Mouse (Mus musculus) hindbrain, embryonic 11.5 days (tissue): ENCODE measurements at regions not wholly inside any gene's neighbourhood (a gene's known extent, or its start where the extent isn't known, plus 50 kb on each side); places are given as distances from the start of the nearest gene placed in this dataset.
A peak's percentile ranks its signal among the peaks of the same experiment; 100 is the strongest.

Experiments
- ATAC-seq: fragments of 200-750 bp; cut with Nextera tagmentation; 2 replicates; pipeline ENCODE4 v1.8.0; 2017; ENCODE audit warnings: mild to moderate bottlenecking, moderate TSS enrichment, moderate library complexity; ENCODE audit not compliant: low FRiP score
- DNase-seq: peaks from one replicate; pipeline ENCODE4 v3.0.0-alpha.2; 2015; ENCODE audit warnings: low spot score
- H3K27ac ChIP-seq: fragments of 300-500 bp; sonication (generic); 2 replicates; pipeline ENCODE4 v1.5.1; 2014; ENCODE audit warnings: mild to moderate bottlenecking, low read depth, low read length
- H3K27me3 ChIP-seq: fragments of 300-500 bp; sonication (generic); 2 replicates; pipeline ENCODE4 v1.6.1; 2014; ENCODE audit warnings: mild to moderate bottlenecking, low read length, moderate library complexity, mixed read lengths; ENCODE audit not compliant: control insufficient read depth, insufficient read depth
- H3K36me3 ChIP-seq: fragments of 300-500 bp; sonication (generic); 2 replicates; pipeline ENCODE4 v1.6.1; 2014; ENCODE audit warnings: mild to moderate bottlenecking, low read length, moderate library complexity, mixed read lengths; ENCODE audit not compliant: control insufficient read depth, insufficient read depth
- H3K4me1 ChIP-seq: fragments of 300-500 bp; sonication (generic); replicated peaks from 2 replicates; pipeline ENCODE4 v1.6.1; 2014; ENCODE audit warnings: low read length, mixed read lengths; ENCODE audit not compliant: control insufficient read depth, insufficient read depth
- H3K4me2 ChIP-seq: fragments of 300-500 bp; sonication (generic); replicated peaks from 2 replicates; pipeline ENCODE4 v1.6.1; 2014; ENCODE audit warnings: mild to moderate bottlenecking, low read depth, low read length
- H3K4me3 ChIP-seq: fragments of 300-500 bp; sonication (generic); 2 replicates; pipeline ENCODE4 v1.5.1; 2014; ENCODE audit warnings: low read depth, low read length
- H3K9ac ChIP-seq: fragments of 300-500 bp; sonication (generic); 2 replicates; pipeline ENCODE4 v1.6.1; 2014; ENCODE audit warnings: low read depth, low read length
- H3K9me3 ChIP-seq: fragments of 300-500 bp; sonication (generic); 2 replicates; pipeline ENCODE4 v1.6.1; 2016; ENCODE audit warnings: low read length; ENCODE audit not compliant: control insufficient read depth
- WGBS: fragments of 180-500 bp; shearing (Covaris S2); extraction: QIAGEN DNeasy Blood & Tissue Kit; methylation state at CpG from one replicate; pipeline ENCODE4 v1.1.7; 2014; 5-methylcytosine and 5-hydroxymethylcytosine counted together

DNA sequence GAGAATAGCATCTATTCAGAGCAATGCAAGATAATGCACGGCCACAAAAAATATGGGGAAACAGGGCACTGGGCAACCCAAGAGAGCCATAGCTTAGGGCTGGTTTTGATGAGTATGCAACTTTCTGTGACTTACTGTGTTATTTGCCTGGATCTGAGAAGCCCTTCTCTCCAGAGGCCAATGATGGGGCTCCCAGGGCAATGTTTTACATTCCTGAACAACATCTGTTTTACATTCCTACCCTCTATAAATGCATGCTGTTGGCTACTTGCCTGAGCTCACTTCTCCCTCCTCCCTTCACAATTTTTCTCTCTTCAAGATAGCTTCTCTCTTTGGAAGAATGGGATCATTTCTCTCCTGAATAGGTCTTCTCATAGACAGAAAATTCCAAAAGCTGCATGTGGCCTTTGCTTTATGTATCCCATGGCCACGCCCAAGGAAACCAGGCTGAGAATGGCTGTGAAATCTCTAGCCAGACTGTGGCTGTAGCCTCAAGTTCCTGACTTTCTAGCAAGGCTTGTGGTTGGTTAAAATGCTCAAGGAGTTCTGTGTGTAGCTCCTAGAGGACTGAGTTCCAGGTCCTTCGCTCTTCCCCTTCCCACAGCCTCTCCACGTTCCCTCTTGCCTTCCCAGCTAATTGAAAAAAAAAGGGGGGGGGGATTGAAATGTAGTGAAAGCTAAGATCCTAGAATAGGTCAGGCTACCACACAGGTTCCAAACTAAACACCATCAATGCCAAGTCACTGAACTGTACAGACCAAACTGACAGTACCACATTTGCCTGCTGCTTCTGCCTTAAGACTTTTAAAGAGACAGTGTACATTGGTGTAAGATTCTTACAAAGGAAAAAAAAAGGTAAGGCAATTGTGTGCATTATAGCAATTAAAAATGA lies 312.7 kb upstream of the Auts2 start:
- Histone ChIP-seq H3K4me3 (no peak overlapping the region), H3K4me2 (no peak overlapping the region), H3K27ac (no peak overlapping the region), H3K27me3 (no peaks in the 10 kb centered on the region), H3K36me3 (no peaks in the 10 kb centered on the region), H3K4me1 (no peaks in the 10 kb centered on the region), H3K9me3 (no peaks in the 10 kb centered on the region), H3K9ac (no peak overlapping the region)
- DNase-seq (peak; percentile 9), ATAC-seq (no peak)
- 66% methylated on average over 4 of the region's 4 CpGs for WGBS

DNA sequence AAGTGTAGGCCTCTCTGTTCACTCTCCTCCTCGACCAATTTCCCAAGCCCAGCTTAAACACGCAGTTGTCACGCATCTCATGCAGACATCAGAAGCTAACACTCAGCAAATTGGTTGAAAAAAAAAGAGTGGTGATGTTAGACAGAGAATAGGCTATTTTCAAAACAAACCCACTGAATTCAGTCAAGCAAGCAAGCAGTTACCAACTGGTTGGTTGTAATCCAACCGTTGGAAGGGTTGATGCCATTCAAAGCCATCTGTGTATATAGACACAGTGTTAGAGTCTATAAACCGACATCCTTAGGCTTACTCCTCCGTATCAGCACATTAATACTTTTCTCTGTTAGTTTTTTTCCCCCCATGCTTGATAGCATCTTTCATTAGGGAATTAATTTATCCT lies 307.6 kb upstream of the Auts2 start:
- WGBS: 91% methylated on average over 6 of the region's 6 CpGs

DNA sequence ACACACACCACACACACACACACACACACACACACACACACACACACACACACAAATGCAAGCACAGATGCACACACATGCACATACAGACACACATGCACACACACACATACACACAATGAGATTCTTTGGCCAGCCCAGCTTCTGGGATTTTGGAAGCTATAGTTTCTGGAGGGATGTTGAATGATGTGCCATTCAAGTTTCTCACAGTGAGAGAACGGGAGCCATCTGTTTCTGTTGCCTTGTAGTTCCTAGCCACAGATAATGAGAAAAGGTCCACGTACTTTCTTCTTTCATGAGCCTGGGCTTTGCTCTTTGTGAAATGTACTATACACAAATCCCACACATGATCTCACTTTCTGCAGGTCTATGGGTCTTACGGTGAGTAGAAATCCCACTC lies 304.9 kb upstream of the Auts2 start:
- no peak overlapping the region for H3K27ac ChIP-seq
- ATAC-seq (no peak), DNase-seq (no peak)
- H3K9ac ChIP-seq: no peak overlapping the region
- H3K36me3 ChIP-seq: no peaks in the 10 kb centered on the region
- H3K27me3 ChIP-seq: no peaks in the 10 kb centered on the region
- no peak overlapping the region for H3K4me2 ChIP-seq
- H3K4me1 ChIP-seq: no peaks in the 10 kb centered on the region
- WGBS: 84% methylated on average over 3 of the region's 3 CpGs
- H3K4me3 ChIP-seq: no peak overlapping the region
- no peaks in the 10 kb centered on the region for H3K9me3 ChIP-seq

More for the DNA sequence above, 307.6 kb upstream of the Auts2 start:
- Histone ChIP-seq H3K9ac (no peak overlapping the region), H3K4me3 (no peak overlapping the region), H3K4me1 (no peaks in the 10 kb centered on the region), H3K4me2 (no peak overlapping the region), H3K9me3 (no peaks in the 10 kb centered on the region), H3K36me3 (no peaks in the 10 kb centered on the region), H3K27ac (no peak overlapping the region), H3K27me3 (no peaks in the 10 kb centered on the region)
- no peak for ATAC-seq
- no peak for DNase-seq

DNA sequence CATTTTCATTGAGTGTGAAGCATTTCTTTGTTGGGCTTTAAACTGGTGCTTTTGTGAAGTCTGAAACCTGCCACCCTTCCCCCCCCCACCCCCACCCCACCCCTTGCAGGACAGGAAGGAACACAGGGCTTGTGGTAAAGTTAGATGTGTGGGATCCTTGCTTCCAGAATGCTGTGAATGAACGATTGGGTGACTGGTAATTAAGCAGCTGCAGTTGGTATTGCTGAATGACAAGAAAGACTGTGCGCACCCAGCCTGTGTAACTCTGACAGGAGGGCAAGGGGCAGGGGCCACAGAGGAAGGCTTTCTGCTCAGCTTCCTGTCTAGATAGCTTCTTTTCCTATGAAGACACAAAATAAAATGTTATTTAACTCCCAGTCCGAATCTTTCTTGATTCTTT lies 300.1 kb upstream of the Auts2 start:
- no peaks in the 10 kb centered on the region for H3K4me1 ChIP-seq
- H3K27ac ChIP-seq: no peak overlapping the region
- H3K4me2 ChIP-seq: no peak overlapping the region
- H3K9ac ChIP-seq: no peak overlapping the region
- H3K9me3 ChIP-seq: no peaks in the 10 kb centered on the region
- H3K27me3 ChIP-seq: no peaks in the 10 kb centered on the region
- no peak for DNase-seq
- no peak for ATAC-seq
- no peak overlapping the region for H3K4me3 ChIP-seq
- H3K36me3 ChIP-seq: no peaks in the 10 kb centered on the region
- WGBS: 64% methylated on average over 3 of the region's 3 CpGs

DNA sequence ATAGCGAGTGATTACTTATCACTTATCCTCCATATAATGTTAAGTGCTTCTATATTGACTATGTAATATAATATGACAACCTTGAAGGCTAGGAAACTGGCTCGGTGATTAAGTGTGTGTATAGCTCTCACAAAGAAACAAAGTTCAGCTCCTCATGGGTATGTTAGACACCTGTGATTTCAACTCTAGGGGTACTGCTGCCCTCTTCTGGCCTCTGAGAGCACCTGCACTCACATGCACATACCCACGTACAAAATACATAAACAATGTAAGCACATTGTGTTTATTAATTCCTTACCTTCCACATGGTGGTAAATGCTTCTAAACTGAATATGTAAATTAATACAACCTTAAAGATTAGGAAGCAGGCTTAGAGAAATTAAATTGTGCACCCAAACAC lies 298.6 kb upstream of the Auts2 start:
- 96% methylated on average over 3 of the region's 3 CpGs for WGBS
- DNase-seq (no peak), ATAC-seq (no peak)
- Histone ChIP-seq H3K27me3 (no peaks in the 10 kb centered on the region), H3K4me3 (no peak overlapping the region), H3K4me2 (no peak overlapping the region), H3K4me1 (no peaks in the 10 kb centered on the region), H3K9me3 (no peaks in the 10 kb centered on the region), H3K9ac (no peak overlapping the region), H3K36me3 (no peaks in the 10 kb centered on the region), H3K27ac (no peak overlapping the region)

DNA sequence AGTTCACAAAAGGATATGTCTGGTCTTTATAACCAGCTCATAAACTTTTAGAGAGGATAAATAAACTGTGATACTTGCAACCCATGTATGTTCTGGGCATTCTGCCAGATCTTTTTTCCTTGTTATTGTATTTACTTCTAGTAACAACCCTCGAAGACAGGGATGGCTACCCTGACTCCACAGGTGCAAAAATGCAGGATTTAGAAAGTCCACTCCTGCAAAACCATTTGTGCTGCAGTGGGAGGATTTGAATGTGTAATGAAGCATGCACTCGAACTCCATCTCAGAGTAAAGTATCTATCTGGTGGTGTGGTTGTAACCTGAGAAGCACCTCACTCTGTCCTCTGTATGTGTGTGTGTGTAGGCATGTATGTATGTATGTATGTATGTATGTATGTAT lies 294.3 kb upstream of the Auts2 start:
- ATAC-seq (no peak), DNase-seq (no peak)
- H3K4me3 ChIP-seq: no peak overlapping the region
- no peaks in the 10 kb centered on the region for H3K36me3 ChIP-seq
- 61% methylated on average over 2 of the region's 2 CpGs for WGBS
- no peaks in the 10 kb centered on the region for H3K4me1 ChIP-seq
- H3K9me3 ChIP-seq: no peaks in the 10 kb centered on the region
- H3K4me2 ChIP-seq: no peak overlapping the region
- H3K9ac ChIP-seq: no peak overlapping the region
- no peak overlapping the region for H3K27ac ChIP-seq
- H3K27me3 ChIP-seq: no peaks in the 10 kb centered on the region

DNA sequence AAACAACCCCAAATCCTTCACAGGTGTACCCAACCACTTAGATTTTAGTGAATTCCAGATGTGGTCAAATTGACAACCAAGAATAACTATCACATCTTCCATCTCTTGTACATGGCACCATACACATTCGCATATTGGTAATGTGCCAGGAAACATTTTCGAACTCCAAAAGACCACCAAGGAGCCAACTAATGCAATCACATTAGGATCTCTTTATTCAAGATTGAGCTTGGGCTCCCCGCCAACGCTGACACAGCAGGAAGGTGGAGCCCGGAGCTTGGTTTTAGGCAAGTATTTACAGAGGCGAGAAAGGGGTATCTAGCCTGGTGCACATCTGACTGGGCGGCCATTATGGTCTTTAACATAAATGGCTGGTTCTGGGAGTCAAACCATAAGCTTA lies 285.8 kb upstream of the Auts2 start:
- ATAC-seq (no peak), DNase-seq (no peak)
- Histone ChIP-seq H3K4me2 (no peak overlapping the region), H3K9ac (no peak overlapping the region), H3K36me3 (no peaks in the 10 kb centered on the region), H3K4me1 (no peaks in the 10 kb centered on the region), H3K9me3 (no peaks in the 10 kb centered on the region), H3K4me3 (no peak overlapping the region), H3K27me3 (no peaks in the 10 kb centered on the region), H3K27ac (no peak overlapping the region)
- whole genome bisulfite sequencing: 89% methylated on average over 7 of the region's 7 CpGs

DNA sequence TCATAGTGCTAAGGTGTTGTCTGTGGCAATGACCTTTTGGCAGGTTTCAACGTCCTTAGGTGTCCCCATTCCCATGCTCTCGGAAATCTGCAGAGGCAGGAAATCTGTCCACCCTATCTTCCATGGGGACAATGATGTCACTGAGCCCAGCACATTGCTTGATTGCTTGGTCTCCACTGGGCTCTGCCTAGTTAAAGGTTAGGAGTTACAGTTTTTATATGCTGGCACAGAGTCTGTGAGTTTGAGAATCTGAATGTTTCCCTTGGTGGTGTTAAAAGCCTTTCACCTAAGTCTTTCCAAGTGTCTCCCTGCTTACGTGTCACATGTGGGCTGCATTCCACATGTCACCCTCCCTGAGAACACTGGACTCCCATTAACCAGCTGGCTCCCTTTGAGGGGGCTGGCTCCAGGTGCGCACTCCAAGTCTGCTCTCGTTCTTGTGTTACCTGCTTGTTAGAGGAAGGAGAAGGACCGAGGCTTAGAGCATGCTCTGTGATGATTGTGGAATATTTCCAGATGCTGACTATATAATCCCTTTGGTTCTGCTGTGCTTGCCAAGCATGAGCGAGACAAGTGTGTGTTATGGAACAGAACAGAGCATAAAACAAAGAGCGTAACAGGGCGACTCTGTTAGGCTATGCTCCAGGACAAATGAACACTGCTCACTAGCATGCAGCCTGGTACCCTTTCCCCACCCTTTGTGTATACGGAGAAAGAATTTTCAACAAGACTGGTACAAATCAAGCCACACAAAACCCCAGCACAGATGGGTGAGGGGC lies 284.6 kb upstream of the Auts2 start:
- Histone ChIP-seq H3K4me2 (no peak overlapping the region), H3K9me3 (no peaks in the 10 kb centered on the region), H3K27ac (no peak overlapping the region), H3K9ac (no peak overlapping the region), H3K4me3 (no peak overlapping the region), H3K36me3 (no peaks in the 10 kb centered on the region), H3K27me3 (no peaks in the 10 kb centered on the region), H3K4me1 (no peaks in the 10 kb centered on the region)
- 89% methylated on average over 10 of the region's 10 CpGs for WGBS
- no peak for ATAC-seq
- DNase-seq: no peak

DNA sequence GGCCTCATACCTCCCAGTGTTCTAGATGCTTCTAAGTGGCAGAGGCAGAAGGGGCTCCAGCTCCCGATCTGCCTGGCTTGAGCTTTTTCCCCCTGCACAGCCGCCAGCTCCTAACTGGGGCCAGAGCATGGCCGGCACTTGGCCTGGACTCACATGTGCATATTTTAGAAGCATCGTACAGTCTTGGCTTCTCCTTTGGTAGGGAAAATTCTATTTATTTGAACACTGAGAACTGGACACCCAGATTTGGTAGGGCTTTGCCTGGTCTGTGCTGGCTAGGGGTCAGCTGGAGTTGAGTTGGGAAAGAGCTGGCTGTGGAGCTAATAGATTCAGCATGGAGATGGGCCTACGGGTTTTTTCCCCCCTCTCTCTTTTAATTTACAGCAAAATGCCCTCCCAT lies 282.9 kb upstream of the Auts2 start:
- no peak for DNase-seq
- WGBS: 88% methylated on average over 5 of the region's 5 CpGs
- Histone ChIP-seq H3K4me1 (no peaks in the 10 kb centered on the region), H3K4me3 (no peak overlapping the region), H3K27ac (no peak overlapping the region), H3K9me3 (no peaks in the 10 kb centered on the region), H3K4me2 (no peak overlapping the region), H3K27me3 (no peaks in the 10 kb centered on the region), H3K36me3 (no peaks in the 10 kb centered on the region), H3K9ac (no peak overlapping the region)
- ATAC-seq: no peak
